Mouse (Mus musculus) kidney, postnatal 0 days (tissue): Measurements from ENCODE around the gene Mtnr1b. TPM values are rescaled to one million over a fixed set of nuclear protein-coding genes. Genes with fewer than 3 reads are reported as not detected.

Experiments
- ATAC-seq: fragments of 200-750 bp; cut with Nextera tagmentation; replicated peaks from 2 replicates; pipeline ENCODE4 v1.8.0; 2017; ENCODE audit warnings: low read depth, moderate number of reproducible peaks, moderate TSS enrichment, moderate library complexity; ENCODE audit not compliant: low FRiP score
- DNase-seq: peaks from one replicate; pipeline ENCODE4 v3.0.0-alpha.2; 2016; ENCODE audit warnings: low spot score
- H3K27ac ChIP-seq: fragments of 300-500 bp; sonication (generic); 2 replicates; pipeline ENCODE4 v1.5.1; 2014; ENCODE audit warnings: mild to moderate bottlenecking
- H3K27me3 ChIP-seq: fragments of 300-500 bp; sonication (generic); 2 replicates; pipeline ENCODE4 v1.6.1; 2014; ENCODE audit warnings: low read length, mixed read lengths; ENCODE audit not compliant: insufficient read depth
- H3K36me3 ChIP-seq: fragments of 300-500 bp; sonication (generic); 2 replicates; pipeline ENCODE4 v1.6.1; 2014; ENCODE audit warnings: low read length, mixed read lengths; ENCODE audit not compliant: insufficient read depth
- H3K4me1 ChIP-seq: fragments of 300-500 bp; sonication (generic); replicated peaks from 2 replicates; pipeline ENCODE4 v1.6.1; 2014; ENCODE audit warnings: antibody characterized with exemption, low read length, mixed read lengths; ENCODE audit not compliant: insufficient read depth
- H3K4me2 ChIP-seq: fragments of 300-500 bp; sonication (generic); 2 replicates; pipeline ENCODE4 v1.6.1; 2014; ENCODE audit warnings: mild to moderate bottlenecking, low read length, moderate library complexity, mixed read lengths
- H3K4me3 ChIP-seq: fragments of 300-500 bp; sonication (generic); replicated peaks from 2 replicates; pipeline ENCODE4 v1.5.1; 2014; ENCODE audit warnings: low read depth, low read length
- H3K9ac ChIP-seq: fragments of 300-500 bp; sonication (generic); 2 replicates; pipeline ENCODE4 v1.6.1; 2014; ENCODE audit warnings: low read depth, low read length
- H3K9me3 ChIP-seq: fragments of 300-500 bp; sonication (generic); replicated peaks from 2 replicates; pipeline ENCODE4 v1.6.1; 2016; ENCODE audit warnings: low read length, inconsistent platforms, mixed read lengths
- CTCF ChIP-seq: IDR thresholded peaks from 2 replicates; pipeline ENCODE4 v1.5.1; 2016; ENCODE audit warnings: antibody characterized with exemption, low read depth, mild to moderate bottlenecking, moderate library complexity
- WGBS: fragments of 180-500 bp; shearing (Covaris S2); extraction: QIAGEN DNeasy Blood & Tissue Kit; methylation state at CpG from one replicate; pipeline ENCODE4 v1.1.7; 2014; 5-methylcytosine and 5-hydroxymethylcytosine counted together
- polyA plus RNA-seq: library from polyadenylated mRNA; unstranded; fragments of >200 nt; fragmentation: Nextera tagmentation; extraction: Ambion mirVana; gene quantifications from 2 replicates; pipeline ENCODE4 v1.2.1, GENCODE M21; 2015

Mtnr1b gene
- polyA plus RNA-seq: not detected in 2 replicates

GRCm38 (mm10) chr9:15874506-15875160 lies at the start of gene Mtnr1b:
TSS of gene Mtnr1b (minus strand) at chr9:15874556.
- DNase-seq (no peak), ATAC-seq (no peak)
- H3K4me1 ChIP-seq: no peaks in the 10 kb centered on the region
- no peak within 1 kb of the TSS for H3K9ac ChIP-seq
- no peak for TF ChIP-seq CTCF
- H3K27ac ChIP-seq: no peak within 1 kb of the TSS
- H3K27me3 ChIP-seq: no peaks in the 10 kb centered on the region
- no peak within 1 kb of the TSS for H3K4me3 ChIP-seq
- H3K9me3 ChIP-seq: no peaks in the 10 kb centered on the region
- no peak within 1 kb of the TSS for H3K4me2 ChIP-seq
- no peaks in the 10 kb centered on the region for H3K36me3 ChIP-seq
- WGBS: 62% methylated on average over 19 of the region's 19 CpGs

GRCm38 (mm10) chr9:15920271-15920670 lies 45.9 kb upstream of the Mtnr1b start:
- H3K9me3 ChIP-seq: no peaks in the 10 kb centered on the region
- no peak overlapping the region for H3K27ac ChIP-seq
- H3K4me2 ChIP-seq: no peak overlapping the region
- TF ChIP-seq CTCF: no peak
- H3K9ac ChIP-seq: no peak overlapping the region
- no peaks in the 10 kb centered on the region for H3K27me3 ChIP-seq
- no peaks in the 10 kb centered on the region for H3K4me1 ChIP-seq
- H3K4me3 ChIP-seq: no peak overlapping the region
- ATAC-seq: no peak
- WGBS: 72% methylated on average over 4 of the region's 4 CpGs
- no peak for DNase-seq
- H3K36me3 ChIP-seq: no peaks in the 10 kb centered on the region

GRCm38 (mm10) chr9:15919373-15920005 lies 45.1 kb upstream of the Mtnr1b start:
- peak; percentile 76 for DNase-seq

GRCm38 (mm10) chr9:15916600-15916999 lies 42.2 kb upstream of the Mtnr1b start:
- DNase-seq (no peak), ATAC-seq (no peak)
- H3K4me3 ChIP-seq: no peak overlapping the region
- no peak overlapping the region for H3K4me2 ChIP-seq
- no peak overlapping the region for H3K9ac ChIP-seq
- no peaks in the 10 kb centered on the region for H3K27me3 ChIP-seq
- no peak overlapping the region for H3K27ac ChIP-seq
- no peaks in the 10 kb centered on the region for H3K4me1 ChIP-seq
- H3K36me3 ChIP-seq: no peaks in the 10 kb centered on the region
- no peak for TF ChIP-seq CTCF
- H3K9me3 ChIP-seq: no peaks in the 10 kb centered on the region

More at GRCm38 (mm10) chr9:15919373-15920005, 45.1 kb upstream of the Mtnr1b start:
- no peaks in the 10 kb centered on the region for H3K4me1 ChIP-seq
- peak; percentile 66 for TF ChIP-seq CTCF
- no peaks in the 10 kb centered on the region for H3K9me3 ChIP-seq
- ATAC-seq: no peak
- H3K27ac ChIP-seq: no peak overlapping the region
- H3K4me2 ChIP-seq: no peak overlapping the region
- no peaks in the 10 kb centered on the region for H3K27me3 ChIP-seq
- WGBS: 53% methylated on average over 5 of the region's 5 CpGs
- H3K9ac ChIP-seq: no peak overlapping the region
- H3K36me3 ChIP-seq: no peaks in the 10 kb centered on the region
- no peak overlapping the region for H3K4me3 ChIP-seq

GRCm38 (mm10) chr9:15912735-15913134 lies 38.4 kb upstream of the Mtnr1b start:
- Histone ChIP-seq H3K9me3 (no peaks in the 10 kb centered on the region), H3K27me3 (no peaks in the 10 kb centered on the region), H3K4me1 (no peaks in the 10 kb centered on the region), H3K4me3 (no peak overlapping the region), H3K4me2 (no peak overlapping the region), H3K27ac (no peak overlapping the region), H3K9ac (no peak overlapping the region), H3K36me3 (no peaks in the 10 kb centered on the region)
- DNase-seq (peak; percentile 7), ATAC-seq (no peak)
- WGBS: 27% methylated on average over 1 of the region's 1 CpGs
- TF ChIP-seq CTCF: no peak

- 70% methylated on average over 2 of the region's 2 CpGs for WGBS
- H3K36me3 ChIP-seq: no peaks in the 10 kb centered on the region
- no peak overlapping the region for H3K4me3 ChIP-seq
- no peak overlapping the region for H3K9ac ChIP-seq
- H3K4me1 ChIP-seq: no peaks in the 10 kb centered on the region
- no peaks in the 10 kb centered on the region for H3K27me3 ChIP-seq
- TF ChIP-seq CTCF: no peak
- DNase-seq (no peak), ATAC-seq (no peak)
- H3K9me3 ChIP-seq: no peaks in the 10 kb centered on the region
- H3K4me2 ChIP-seq: no peak overlapping the region
- H3K27ac ChIP-seq: no peak overlapping the region
These were observed 35.2 kb upstream of the Mtnr1b start for GRCm38 (mm10) chr9:15909397-15910113.
